Mouse (Mus musculus) Muller cell, postnatal 12 days (primary cell): ENCODE results near the gene Actg2.

Experiments used
- DNase-seq: peaks from one replicate; pipeline ENCODE4 v3.0.0-alpha.2; 2015; ENCODE audit errors: inconsistent ontology term

Gene Actg2

GRCm38 (mm10) chr6:83479193-83479592, 56.9 kb downstream of the Actg2 start:
- no peak for DNase-seq

GRCm38 (mm10) chr6:83478628-83479027, 57.4 kb downstream of the Actg2 start:
- no peak for DNase-seq

GRCm38 (mm10) chr6:83478217-83478616, 57.8 kb downstream of the Actg2 start:
- DNase-seq = no peak

DNA sequence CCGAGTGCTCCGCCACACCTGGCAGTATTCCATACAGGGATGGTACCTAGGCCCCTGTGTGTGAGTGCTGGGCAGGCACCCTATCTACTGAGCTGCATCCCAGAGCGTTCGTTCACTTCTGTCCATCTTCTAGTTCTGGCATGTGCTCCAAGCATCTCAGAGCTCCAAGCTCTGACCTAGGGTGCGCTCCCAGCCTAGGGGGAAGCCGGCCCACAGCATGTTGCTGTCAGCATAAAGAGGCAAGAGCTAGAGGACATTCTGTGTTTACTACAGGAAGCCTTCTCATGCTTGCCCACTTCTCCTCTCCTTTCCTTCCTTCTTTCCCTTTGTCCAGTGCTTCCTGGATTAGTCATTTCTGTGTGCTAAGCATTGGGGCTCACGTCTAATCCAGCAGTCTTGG, 60.6 kb downstream of the Actg2 start:
- no peak for DNase-seq

DNA sequence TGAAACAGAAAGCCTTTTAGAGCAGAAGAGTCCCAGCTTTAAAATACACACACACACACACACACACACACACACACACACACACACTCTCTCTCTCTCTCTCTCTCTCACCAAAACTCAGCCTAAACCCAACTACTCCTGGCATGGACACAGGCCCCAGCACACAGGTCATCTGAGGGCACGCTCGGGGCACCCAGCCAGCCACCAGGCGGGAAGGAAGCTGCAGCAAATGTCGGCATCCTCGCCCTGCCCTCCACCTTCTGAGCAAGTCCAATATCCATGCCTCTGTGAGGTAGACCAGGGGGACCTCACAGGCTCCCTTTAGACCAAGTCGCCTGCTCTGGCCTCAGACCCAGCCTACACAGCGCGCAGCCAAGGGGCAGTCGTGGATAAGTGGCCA, 62.8 kb downstream of the Actg2 start:
- peak; percentile 8 for DNase-seq

DNA sequence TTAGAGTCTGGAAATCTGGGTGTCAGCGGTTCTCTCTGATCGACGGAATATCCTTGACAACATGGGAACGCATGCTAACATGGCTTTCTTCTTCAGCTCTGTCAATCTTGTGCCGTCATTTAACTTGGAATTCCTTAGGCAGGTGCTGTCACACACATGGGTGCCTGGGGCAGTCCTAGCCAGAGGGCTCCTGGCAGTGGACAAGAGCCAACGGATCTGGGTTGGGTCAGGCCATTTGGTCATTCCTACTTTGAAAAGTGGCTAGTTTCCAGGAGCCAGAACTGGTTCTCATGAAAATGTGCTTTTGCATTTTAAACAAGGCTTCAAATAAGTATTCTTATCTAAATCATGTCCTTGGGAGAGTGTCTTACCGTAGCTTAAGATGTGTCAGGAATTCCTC, 64.3 kb downstream of the Actg2 start:
- DNase-seq = no peak

- no peak for DNase-seq
Measured at GRCm38 (mm10) chr6:83464011-83464410, 72.1 kb downstream of the Actg2 start.
